In the genomic region with DNA sequence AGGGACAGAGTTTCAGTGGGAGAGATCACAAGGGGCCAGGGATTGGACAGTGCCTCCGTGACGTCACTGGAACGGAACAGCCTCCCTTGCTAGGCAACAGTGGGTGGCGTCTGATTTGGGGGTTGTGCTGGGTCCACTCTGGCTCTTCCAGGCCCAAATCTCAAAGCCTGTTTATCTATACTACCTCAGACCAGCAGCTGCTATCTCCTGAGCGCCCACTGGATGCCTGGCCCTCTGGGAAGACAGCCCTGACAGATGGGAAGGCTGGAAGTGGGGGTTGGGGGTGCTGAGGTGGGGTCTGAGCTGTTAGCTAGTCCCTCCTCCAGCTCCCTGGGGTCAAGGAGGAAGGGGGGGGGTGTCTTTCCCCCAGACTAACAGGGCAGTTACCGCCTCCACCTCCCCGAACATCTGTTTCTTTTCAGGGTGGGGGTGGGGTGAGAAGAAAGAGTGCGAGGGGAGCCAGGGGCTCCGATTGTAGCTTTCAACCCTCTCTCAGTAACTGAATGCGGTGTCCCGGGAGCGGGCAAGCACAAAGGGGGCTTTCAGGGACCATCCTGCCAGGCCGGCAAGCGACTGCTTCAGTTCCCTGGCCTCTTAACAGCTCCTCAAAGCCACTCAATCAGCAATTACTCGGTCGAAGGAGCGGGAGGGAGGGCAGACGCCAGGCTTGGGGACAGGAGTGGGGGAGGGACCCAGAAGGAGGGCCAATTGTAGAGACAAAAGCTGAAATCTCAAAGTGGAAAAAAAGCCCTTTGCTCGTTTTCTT, we compare ENCODE assay signal across 7 mouse cellular contexts. TPM values are rescaled to one million over a fixed set of nuclear protein-coding genes. Genes with fewer than 3 reads are reported as not detected.
DNase-seq lines count a peak whose midpoint lies in the region; ATAC-seq and TF ChIP-seq lines count a peak whose summit lies in the region.

No protein-coding gene starts in this region.

- H3K9me3 ChIP-seq in embryonic facial prominence, embryonic 13.5 days: no peaks in the 10 kb centered on the region
- H3K9me3 ChIP-seq in kidney, postnatal 0 days (replicated peaks; ENCODE audit: low read length): no peaks in the 10 kb centered on the region
- H3K9me3 ChIP-seq in liver, embryonic 12.5 days (replicated peaks): no peaks in the 10 kb centered on the region
- H3K9me3 ChIP-seq in neural tube, embryonic 12.5 days: no peaks in the 10 kb centered on the region

- H3K27ac ChIP-seq in embryonic facial prominence, embryonic 13.5 days: peak overlapping the region; percentile 99
- peak overlapping the region; percentile 94 for H3K27ac ChIP-seq in kidney, postnatal 0 days
- peak overlapping the region; percentile 59 for H3K27ac ChIP-seq in liver, embryonic 12.5 days
- H3K27ac ChIP-seq in neural tube, embryonic 12.5 days: peak overlapping the region; percentile 97

- no peaks in the 10 kb centered on the region for H3K27me3 ChIP-seq in embryonic facial prominence, embryonic 13.5 days
- H3K27me3 ChIP-seq in kidney, postnatal 0 days (ENCODE audit: insufficient read depth, low read length): no peaks in the 10 kb centered on the region
- H3K27me3 ChIP-seq in liver, embryonic 12.5 days (replicated peaks): peaks cover 3% of the 10 kb centered on the region
- no peaks in the 10 kb centered on the region for H3K27me3 ChIP-seq in neural tube, embryonic 12.5 days (replicated peaks)

- peak; percentile 86 for ATAC-seq in embryonic facial prominence, embryonic 13.5 days (ENCODE audit: insufficient number of reproducible peaks, insufficient read depth, low FRiP score, low TSS enrichment, low read depth)
- ATAC-seq in kidney, postnatal 0 days (replicated peaks; ENCODE audit: low FRiP score, low read depth): peak; percentile 87
- ATAC-seq in liver, embryonic 12.5 days: peak; percentile 88
- peak; percentile 91 for ATAC-seq in neural tube, embryonic 12.5 days (ENCODE audit: low FRiP score, low read depth)

- no peak for TF ChIP-seq CTCF in kidney, postnatal 0 days (IDR thresholded peaks at IDR 0.05; ENCODE audit: low read depth)

- WGBS in embryonic facial prominence, embryonic 13.5 days: 1% methylated on average over 19 of the region's 19 CpGs
- WGBS in kidney, postnatal 0 days: 4% methylated on average over 19 of the region's 19 CpGs
- 4% methylated on average over 19 of the region's 19 CpGs for WGBS in liver, embryonic 12.5 days (ENCODE audit: insufficient replicate concordance)
- WGBS in neural tube, embryonic 12.5 days: 0% methylated on average over 19 of the region's 19 CpGs

- peak overlapping the region; percentile 65 for H3K4me2 ChIP-seq in embryonic facial prominence, embryonic 13.5 days
- peak overlapping the region; percentile 55 for H3K4me2 ChIP-seq in kidney, postnatal 0 days (ENCODE audit: low read length)
- peak overlapping the region; percentile 68 for H3K4me2 ChIP-seq in liver, embryonic 12.5 days
- H3K4me2 ChIP-seq in neural tube, embryonic 12.5 days (replicated peaks): peak overlapping the region; percentile 59

- H3K4me3 ChIP-seq in embryonic facial prominence, embryonic 13.5 days: peak overlapping the region; percentile 37
- H3K4me3 ChIP-seq in kidney, postnatal 0 days (replicated peaks; ENCODE audit: low read depth, low read length): peak overlapping the region; percentile 21; the same call in 1 of the 2 replicates
- H3K4me3 ChIP-seq in liver, embryonic 12.5 days: peak overlapping the region; percentile 30
- H3K4me3 ChIP-seq in neural tube, embryonic 12.5 days: peak overlapping the region; percentile 26

- no peaks in the 10 kb centered on the region for H3K36me3 ChIP-seq in embryonic facial prominence, embryonic 13.5 days
- H3K36me3 ChIP-seq in kidney, postnatal 0 days (ENCODE audit: insufficient read depth, low read length): no peaks in the 10 kb centered on the region
- H3K36me3 ChIP-seq in liver, embryonic 12.5 days: no peaks in the 10 kb centered on the region
- no peaks in the 10 kb centered on the region for H3K36me3 ChIP-seq in neural tube, embryonic 12.5 days

- H3K9ac ChIP-seq in embryonic facial prominence, embryonic 13.5 days: peak overlapping the region; percentile 71
- peak overlapping the region; percentile 40; the same call in 1 of the 2 replicates for H3K9ac ChIP-seq in kidney, postnatal 0 days (ENCODE audit: low read depth, low read length)
- peak overlapping the region; percentile 42; the same call in 1 of the 2 replicates for H3K9ac ChIP-seq in liver, embryonic 12.5 days
- peak overlapping the region; percentile 56 for H3K9ac ChIP-seq in neural tube, embryonic 12.5 days

- peaks cover 60% of the 10 kb centered on the region for H3K4me1 ChIP-seq in embryonic facial prominence, embryonic 13.5 days
- peaks cover 23% of the 10 kb centered on the region; the same call in 1 of the 2 replicates for H3K4me1 ChIP-seq in kidney, postnatal 0 days (replicated peaks; ENCODE audit: insufficient read depth, low read length)
- peaks cover 58% of the 10 kb centered on the region for H3K4me1 ChIP-seq in liver, embryonic 12.5 days
- H3K4me1 ChIP-seq in neural tube, embryonic 12.5 days: peaks cover 55% of the 10 kb centered on the region

- peak; percentile 40 for DNase-seq in adrenal gland, postnatal 25 days
- DNase-seq in heart, adult 9 months (ENCODE audit: low spot score in 2 of 2): peak; percentile 71 to 77
- peak; percentile 94 for DNase-seq in kidney, postnatal 0 days (ENCODE audit: low spot score)
- peak; percentile 63 for DNase-seq in thymus, postnatal 14 days

RNA-seq across cellular contexts. Expression of gene Cdc42ep4, which starts 33.9 kb away (rescaled TPM):
- 114 and 133 TPM in 2 replicates for total RNA-seq in adrenal gland, postnatal 25 days (2021)
- 108 and 119 TPM in 2 replicates for polyA plus RNA-seq in embryonic facial prominence, embryonic 13.5 days (2015; fragmentation: Nextera tagmentation; extraction: Ambion mirVana)
- 48.5 and 52.3 TPM in 2 replicates for polyA plus RNA-seq in kidney, postnatal 0 days (2015; fragmentation: Nextera tagmentation; extraction: Ambion mirVana)
- polyA plus RNA-seq in liver, embryonic 12.5 days (2016; fragmentation: Nextera tagmentation; extraction: Ambion mirVana): 21.1 and 21.9 TPM in 2 replicates
- polyA plus RNA-seq in neural tube, embryonic 12.5 days (2016; fragmentation: Nextera tagmentation; extraction: Ambion mirVana): 95.8 TPM in 2 replicates

Comparison
In these comparisons a context has a peak if more than half of its experiments do, and no peak if none do; other contexts are left out.
1. Peak in every context shown above with its lines: DNase-seq, ATAC-seq, H3K4me3 ChIP-seq and H3K27ac ChIP-seq.
2. DNase-seq: peak in every context shown above with its lines; median percentile 94 in kidney, postnatal 0 days; 74 in heart, adult 9 months; 63 in thymus, postnatal 14 days; 40 in adrenal gland, postnatal 25 days.